In the genomic region with DNA sequence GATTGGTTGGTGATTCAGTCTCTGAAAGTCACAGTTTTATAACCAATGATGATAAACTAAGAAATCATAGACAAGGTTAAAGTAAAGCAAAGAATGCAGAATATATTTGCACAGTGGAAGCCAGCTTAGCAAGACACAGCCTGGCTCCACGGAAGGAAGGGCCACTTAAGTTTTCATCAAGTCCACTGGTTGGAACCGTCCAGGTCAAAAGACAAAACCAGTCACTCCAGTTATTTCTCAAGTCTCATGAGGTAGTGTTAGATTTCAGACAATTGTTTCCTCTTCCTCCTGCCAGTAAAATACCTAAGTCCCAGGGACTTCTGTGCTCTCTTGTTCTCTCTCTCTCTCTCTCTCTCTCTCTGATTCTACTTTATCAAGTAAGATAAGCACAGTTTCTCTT, we compare ENCODE assay signal across 19 mouse cellular contexts.
DNase-seq lines count a peak whose midpoint lies in the region; ATAC-seq and TF ChIP-seq lines count a peak whose summit lies in the region.
"Had no signal": no experiment of that assay in that cellular context is flagged by ENCODE, and none has a peak within 500 bp of the region (broad histone marks: within the 10 kb centered on the region; RNA-seq: fewer than 3 reads in every experiment).

No protein-coding gene starts in this region.

- no peak overlapping the region for H3K4me2 ChIP-seq in lung, embryonic 16.5 days (ENCODE audit: low read depth, low read length)
- no peak overlapping the region for H3K4me2 ChIP-seq in intestine, postnatal 0 days (replicated peaks; ENCODE audit: low read depth)
- H3K4me2 ChIP-seq in stomach, embryonic 16.5 days (ENCODE audit: low read depth, low read length): no peak overlapping the region
- no peak overlapping the region for H3K4me2 ChIP-seq in forebrain, embryonic 16.5 days (ENCODE audit: low read length)
- H3K4me2 ChIP-seq: embryonic facial prominence, embryonic 13.5 days; forebrain, embryonic 12.5 days; heart, embryonic 11.5 days; heart, embryonic 15.5 days had no signal

- ATAC-seq in lung, embryonic 16.5 days (ENCODE audit: low read depth): peak; percentile 63; the same call in 1 of the 2 replicates
- ATAC-seq in intestine, postnatal 0 days: peak; percentile 22; the same call in 1 of the 2 replicates
- 0 out of 2 replicates have a peak, but pooled peaks have one; percentile 33 for ATAC-seq in stomach, embryonic 16.5 days (ENCODE audit: insufficient read depth, low FRiP score)
- ATAC-seq in forebrain, embryonic 16.5 days: no peak
- ATAC-seq: forebrain, postnatal 0 days had no signal

- WGBS in lung, embryonic 16.5 days: 61% methylated on average over 2 of the region's 2 CpGs
- WGBS in intestine, postnatal 0 days: 28% methylated on average over 2 of the region's 2 CpGs
- WGBS in stomach, embryonic 16.5 days: 60% methylated on average over 2 of the region's 2 CpGs
- WGBS in forebrain, embryonic 16.5 days: 79% methylated on average over 2 of the region's 2 CpGs

- H3K4me1 ChIP-seq in lung, embryonic 16.5 days (replicated peaks; ENCODE audit: control insufficient read depth, insufficient read depth, low read length): peaks cover 25% of the 10 kb centered on the region
- H3K4me1 ChIP-seq in intestine, postnatal 0 days (replicated peaks; ENCODE audit: control insufficient read depth, insufficient read depth, low read length): no peaks in the 10 kb centered on the region
- H3K4me1 ChIP-seq in stomach, embryonic 16.5 days (ENCODE audit: control insufficient read depth, insufficient read depth, low read length): peaks cover 13% of the 10 kb centered on the region
- H3K4me1 ChIP-seq in forebrain, embryonic 16.5 days (replicated peaks; ENCODE audit: control insufficient read depth, insufficient read depth, low read length): peaks cover 12% of the 10 kb centered on the region
- H3K4me1 ChIP-seq: forebrain, embryonic 12.5 days; heart, embryonic 15.5 days had no signal

- 0 out of 2 replicates have a peak overlapping the region, but pooled peaks have one; percentile 30 for H3K27ac ChIP-seq in lung, embryonic 16.5 days (ENCODE audit: low read length)
- H3K27ac ChIP-seq in intestine, postnatal 0 days (ENCODE audit: low read depth, low read length): no peak overlapping the region
- H3K27ac ChIP-seq in stomach, embryonic 16.5 days (ENCODE audit: low read length): peak overlapping the region; percentile 69
- no peak overlapping the region for H3K27ac ChIP-seq in forebrain, embryonic 16.5 days (ENCODE audit: low read length)
- H3K27ac ChIP-seq: embryonic facial prominence, embryonic 13.5 days; forebrain, embryonic 12.5 days; heart, adult 2 months; heart, embryonic 15.5 days had no signal

- no peaks in the 10 kb centered on the region for H3K9me3 ChIP-seq in lung, embryonic 16.5 days (ENCODE audit: control insufficient read depth, low read length)
- no peaks in the 10 kb centered on the region for H3K9me3 ChIP-seq in intestine, postnatal 0 days (ENCODE audit: control insufficient read depth)
- H3K9me3 ChIP-seq in stomach, embryonic 16.5 days (replicated peaks; ENCODE audit: control insufficient read depth, low read length): no peaks in the 10 kb centered on the region
- no peaks in the 10 kb centered on the region for H3K9me3 ChIP-seq in forebrain, embryonic 16.5 days (ENCODE audit: control insufficient read depth, low read length)
- H3K9me3 ChIP-seq: embryonic facial prominence, embryonic 13.5 days; forebrain, embryonic 12.5 days; heart, embryonic 15.5 days had no signal

- no peak overlapping the region for H3K4me3 ChIP-seq in lung, embryonic 16.5 days (ENCODE audit: low read length)
- H3K4me3 ChIP-seq in intestine, postnatal 0 days (ENCODE audit: low read depth, low read length): no peak overlapping the region
- H3K4me3 ChIP-seq in stomach, embryonic 16.5 days (replicated peaks; ENCODE audit: low read length): no peak overlapping the region
- H3K4me3 ChIP-seq in forebrain, embryonic 16.5 days (replicated peaks; ENCODE audit: low read length): no peak overlapping the region
- H3K4me3 ChIP-seq: embryonic facial prominence, embryonic 13.5 days; forebrain, embryonic 12.5 days; heart, adult 2 months; heart, embryonic 15.5 days had no signal

- no peaks in the 10 kb centered on the region for H3K36me3 ChIP-seq in lung, embryonic 16.5 days (ENCODE audit: control insufficient read depth, insufficient read depth, low read length)
- no peaks in the 10 kb centered on the region for H3K36me3 ChIP-seq in intestine, postnatal 0 days (ENCODE audit: control insufficient read depth, insufficient read depth)
- no peaks in the 10 kb centered on the region for H3K36me3 ChIP-seq in stomach, embryonic 16.5 days (ENCODE audit: control insufficient read depth, insufficient read depth, low read length)
- no peaks in the 10 kb centered on the region for H3K36me3 ChIP-seq in forebrain, embryonic 16.5 days (ENCODE audit: control insufficient read depth, insufficient read depth)
- H3K36me3 ChIP-seq: embryonic facial prominence, embryonic 13.5 days; forebrain, embryonic 12.5 days; heart, embryonic 15.5 days had no signal

- no peak overlapping the region for H3K9ac ChIP-seq in lung, embryonic 16.5 days (ENCODE audit: low read length)
- no peak overlapping the region for H3K9ac ChIP-seq in intestine, postnatal 0 days (ENCODE audit: low read depth, low read length)
- H3K9ac ChIP-seq in stomach, embryonic 16.5 days (ENCODE audit: low read length): no peak overlapping the region
- H3K9ac ChIP-seq in forebrain, embryonic 16.5 days (replicated peaks; ENCODE audit: low read depth, low read length): no peak overlapping the region
- H3K9ac ChIP-seq: embryonic facial prominence, embryonic 13.5 days; forebrain, embryonic 12.5 days; forebrain, postnatal 0 days; heart, embryonic 15.5 days had no signal

- no peaks in the 10 kb centered on the region for H3K27me3 ChIP-seq in lung, embryonic 16.5 days (ENCODE audit: control insufficient read depth, insufficient read depth, low read depth, low read length)
- no peaks in the 10 kb centered on the region for H3K27me3 ChIP-seq in intestine, postnatal 0 days (replicated peaks; ENCODE audit: control insufficient read depth, insufficient read depth, low read length)
- no peaks in the 10 kb centered on the region for H3K27me3 ChIP-seq in stomach, embryonic 16.5 days (ENCODE audit: control insufficient read depth, insufficient read depth, low read length)
- H3K27me3 ChIP-seq in forebrain, embryonic 16.5 days (replicated peaks; ENCODE audit: control insufficient read depth, insufficient read depth, low read length): no peaks in the 10 kb centered on the region
- H3K27me3 ChIP-seq: embryonic facial prominence, embryonic 13.5 days; forebrain, embryonic 12.5 days; heart, embryonic 15.5 days had no signal

- TF ChIP-seq CTCF in intestine, postnatal 0 days (IDR thresholded peaks at IDR 0.05; ENCODE audit: low read depth): no peak

- DNase-seq in lung, postnatal 4 days: no peak
- DNase-seq in induced T-regulatory cell, adult 2 months (ENCODE audit: low read depth): peak; percentile 8
- DNase-seq in cerebellum, adult 18-20 months: no peak
- DNase-seq: adrenal gland, postnatal 10 days; cerebellum, adult 11-12 months; cerebellum, adult 9-11 months; cerebellum, postnatal 36 days; forebrain, postnatal 0 days; gastrocnemius, postnatal 14 days; heart, adult 2 months; heart, postnatal 14 days had no signal

Comparison
In these comparisons a context has a peak if more than half of its experiments do, and no peak if none do; other contexts are left out.
1. H3K27ac ChIP-seq: peak in lung, embryonic 16.5 days (single experiment) and stomach, embryonic 16.5 days (single experiment); none in intestine, postnatal 0 days (single experiment) and forebrain, embryonic 16.5 days (single experiment).